Mouse (Mus musculus) G1E (cell line): ENCODE data around the gene Gab1.

Source experiments
- CTCF ChIP-seq: IDR thresholded peaks from 2 replicates; pipeline ENCODE4 v1.5.1; 2012; ENCODE audit warnings: low read depth, low read length, inconsistent platforms, mixed read lengths
- GATA1 ChIP-seq: IDR thresholded peaks from 2 replicates; pipeline ENCODE4 v1.6.1; 2012; ENCODE audit warnings: borderline replicate concordance, low read length, inconsistent platforms, mixed read lengths

DNA sequence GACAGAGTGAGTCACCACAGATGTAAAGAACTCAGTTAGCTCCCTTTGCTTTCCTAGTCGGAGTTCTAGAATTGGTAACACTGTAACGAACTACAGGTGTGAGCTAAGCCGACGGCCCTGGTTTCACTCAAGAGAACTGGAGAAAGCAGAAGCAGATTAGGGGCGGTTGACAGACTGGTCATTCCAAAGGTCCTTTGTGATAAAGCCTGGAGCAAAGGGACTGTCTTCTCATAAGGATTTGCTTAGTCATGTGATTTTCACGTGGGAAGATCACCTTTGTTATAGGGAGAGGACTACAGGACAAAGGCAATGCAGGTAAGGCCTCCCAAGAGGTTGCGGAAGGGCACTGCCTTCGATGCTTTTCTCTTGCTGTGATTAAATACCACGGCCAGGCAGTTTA is 22.0 kb upstream of the Gab1 start:
- no peak for TF ChIP-seq CTCF
- no peak for TF ChIP-seq GATA1
